ENCODE assay signal across 28 mouse cellular contexts in genomic region chr17:93532535-93532934, GRCm38 (mm10).
A peak's percentile ranks its signal among the peaks of the same experiment; 100 is the strongest.
DNase-seq lines count a peak whose midpoint lies in the region; ATAC-seq and TF ChIP-seq lines count a peak whose summit lies in the region.
"Had no signal": no experiment of that assay in that cellular context is flagged by ENCODE, and none has a peak within 500 bp of the region (broad histone marks: within the 10 kb centered on the region; RNA-seq: fewer than 3 reads in every experiment).

No protein-coding gene starts in this region.

- H3K36me3 ChIP-seq in kidney, postnatal 0 days (ENCODE audit: insufficient read depth, low read length), result no peaks in the 10 kb centered on the region
- no peaks in the 10 kb centered on the region for H3K36me3 ChIP-seq in midbrain, embryonic 11.5 days (ENCODE audit: control insufficient read depth, insufficient read depth, low read length)
- no peaks in the 10 kb centered on the region for H3K36me3 ChIP-seq in midbrain, embryonic 13.5 days
- H3K36me3 ChIP-seq in MEL (ENCODE audit: control insufficient read depth in 1 of 2, insufficient read depth in 2 of 2, low read length in 2 of 2), result peaks cover 0 to 10% of the 10 kb centered on the region in 2 experiments; a peak in 2 of 4 replicates
- H3K36me3 ChIP-seq: embryonic facial prominence, embryonic 15.5 days; forebrain, embryonic 15.5 days; heart, embryonic 12.5 days; stomach, embryonic 15.5 days had no signal

- TF ChIP-seq CTCF in kidney, postnatal 0 days (IDR thresholded peaks at IDR 0.05; ENCODE audit: low read depth), result peak; percentile 41
- TF ChIP-seq CTCF in MEL (IDR thresholded peaks at IDR 0.05 in 2 of 3, conservative IDR thresholded peaks at IDR 0.05 in 1 of 3; ENCODE audit: control insufficient read depth in 1 of 3, insufficient read depth in 1 of 3, low read depth in 2 of 3, low read length in 3 of 3, poor library complexity in 1 of 3, severe bottlenecking in 1 of 3), result peak in 1 of 3 experiments; percentile 20; a peak in 1 of 6 replicates
- no peak for TF ChIP-seq CTCF in brain, embryonic 14.5 days (IDR thresholded peaks at IDR 0.05; ENCODE audit: borderline replicate concordance, extremely low read depth, insufficient read depth, insufficient read length)

- no peak overlapping the region for H3K27ac ChIP-seq in kidney, postnatal 0 days
- no peak overlapping the region for H3K27ac ChIP-seq in midbrain, embryonic 11.5 days (ENCODE audit: low read depth, low read length)
- H3K27ac ChIP-seq in midbrain, embryonic 13.5 days, result no peak overlapping the region
- H3K27ac ChIP-seq in MEL (ENCODE audit: control insufficient read depth, low read depth, low read length), result no peak overlapping the region
- H3K27ac ChIP-seq: embryonic facial prominence, embryonic 15.5 days; forebrain, embryonic 15.5 days; liver, embryonic 14.5 days; stomach, embryonic 15.5 days had no signal

- no peaks in the 10 kb centered on the region for H3K4me1 ChIP-seq in kidney, postnatal 0 days (replicated peaks; ENCODE audit: insufficient read depth, low read length)
- H3K4me1 ChIP-seq in midbrain, embryonic 11.5 days (ENCODE audit: control insufficient read depth, insufficient read depth, low read length), result no peaks in the 10 kb centered on the region
- H3K4me1 ChIP-seq in midbrain, embryonic 13.5 days (replicated peaks), result no peaks in the 10 kb centered on the region
- peaks cover 0 to 14% of the 10 kb centered on the region in 2 experiments; a peak in 2 of 4 replicates for H3K4me1 ChIP-seq in MEL (ENCODE audit: control insufficient read depth in 1 of 2, insufficient read depth in 2 of 2, low read length in 2 of 2)
- H3K4me1 ChIP-seq: embryonic facial prominence, embryonic 15.5 days; forebrain, embryonic 15.5 days; heart, embryonic 12.5 days; stomach, embryonic 15.5 days had no signal

- H3K9me3 ChIP-seq in kidney, postnatal 0 days (replicated peaks; ENCODE audit: low read length), result no peaks in the 10 kb centered on the region
- no peaks in the 10 kb centered on the region for H3K9me3 ChIP-seq in midbrain, embryonic 11.5 days (ENCODE audit: control insufficient read depth, low read length)
- no peaks in the 10 kb centered on the region for H3K9me3 ChIP-seq in midbrain, embryonic 13.5 days
- H3K9me3 ChIP-seq in MEL (replicated peaks; ENCODE audit: insufficient read depth, low read length), result no peaks in the 10 kb centered on the region
- H3K9me3 ChIP-seq: embryonic facial prominence, embryonic 15.5 days; forebrain, embryonic 15.5 days; heart, embryonic 12.5 days; stomach, embryonic 15.5 days had no signal

- no peak overlapping the region for H3K4me3 ChIP-seq in kidney, postnatal 0 days (replicated peaks; ENCODE audit: low read depth, low read length)
- no peak overlapping the region for H3K4me3 ChIP-seq in midbrain, embryonic 11.5 days (ENCODE audit: low read depth, low read length)
- no peak overlapping the region for H3K4me3 ChIP-seq in midbrain, embryonic 13.5 days (replicated peaks)
- H3K4me3 ChIP-seq in MEL (ENCODE audit: control insufficient read depth in 1 of 2, insufficient read depth in 1 of 2, low read depth in 2 of 2, low read length in 2 of 2), result no peak overlapping the region
- H3K4me3 ChIP-seq: embryonic facial prominence, embryonic 15.5 days; forebrain, embryonic 15.5 days; heart, embryonic 12.5 days; stomach, embryonic 15.5 days had no signal

- no peak overlapping the region for H3K4me2 ChIP-seq in kidney, postnatal 0 days (ENCODE audit: low read length)
- H3K4me2 ChIP-seq in midbrain, embryonic 11.5 days, result no peak overlapping the region
- H3K4me2 ChIP-seq in midbrain, embryonic 13.5 days (replicated peaks), result no peak overlapping the region
- H3K4me2 ChIP-seq: embryonic facial prominence, embryonic 15.5 days; forebrain, embryonic 15.5 days; heart, embryonic 12.5 days; stomach, embryonic 15.5 days had no signal

- no peak for ATAC-seq in kidney, postnatal 0 days (replicated peaks; ENCODE audit: low FRiP score, low read depth)
- 0 out of 2 replicates have a peak, but pooled peaks have one; percentile 24 for ATAC-seq in midbrain, embryonic 11.5 days (ENCODE audit: low FRiP score)
- no peak for ATAC-seq in midbrain, embryonic 13.5 days
- ATAC-seq: activated CD4-positive, CD25-positive, alpha-beta regulatory T cell, adult 4 months; forebrain, embryonic 15.5 days; midbrain, embryonic 16.5 days had no signal

- no peak for TF ChIP-seq POLR2A in MEL (IDR thresholded peaks at IDR 0.05; ENCODE audit: control insufficient read depth in 1 of 2, insufficient read depth in 1 of 2, low read depth in 1 of 2, low read length in 2 of 2, poor library complexity in 1 of 2)
- no peak for TF ChIP-seq POLR2A in brain, embryonic 14.5 days (IDR thresholded peaks at IDR 0.05; ENCODE audit: borderline replicate concordance, extremely low read depth, insufficient read depth, insufficient read length, poor library complexity, severe bottlenecking)

- TF ChIP-seq RAD21 in MEL (IDR thresholded peaks at IDR 0.05; ENCODE audit: low read depth, low read length), result peak; percentile 28

- H3K79me2 ChIP-seq in MEL (ENCODE audit: control insufficient read depth, insufficient read depth, low read length, poor library complexity), result no peaks in the 10 kb centered on the region

- H3K27me3 ChIP-seq in kidney, postnatal 0 days (ENCODE audit: insufficient read depth, low read length), result no peaks in the 10 kb centered on the region
- no peaks in the 10 kb centered on the region for H3K27me3 ChIP-seq in midbrain, embryonic 11.5 days (ENCODE audit: control insufficient read depth, insufficient read depth, low read length)
- no peaks in the 10 kb centered on the region for H3K27me3 ChIP-seq in midbrain, embryonic 13.5 days
- H3K27me3 ChIP-seq in MEL (ENCODE audit: control insufficient read depth in 1 of 2, insufficient read depth in 2 of 2, low read length in 2 of 2), result no peaks in the 10 kb centered on the region
- H3K27me3 ChIP-seq: embryonic facial prominence, embryonic 15.5 days; forebrain, embryonic 15.5 days; heart, embryonic 12.5 days; stomach, embryonic 15.5 days had no signal

- TF ChIP-seq EP300 in MEL (IDR thresholded peaks at IDR 0.05; ENCODE audit: low read depth in 1 of 2, low read length in 2 of 2), result no peak

- no peak overlapping the region for H3K9ac ChIP-seq in kidney, postnatal 0 days (ENCODE audit: low read depth, low read length)
- H3K9ac ChIP-seq in midbrain, embryonic 11.5 days (ENCODE audit: low read length), result no peak overlapping the region
- no peak overlapping the region for H3K9ac ChIP-seq in midbrain, embryonic 13.5 days (replicated peaks)
- H3K9ac ChIP-seq in MEL (ENCODE audit: control insufficient read depth, low read depth, low read length, poor library complexity, severe bottlenecking), result no peak overlapping the region
- H3K9ac ChIP-seq: embryonic facial prominence, embryonic 15.5 days; forebrain, embryonic 15.5 days; heart, embryonic 12.5 days; liver, embryonic 14.5 days; stomach, embryonic 15.5 days had no signal

- no peak for DNase-seq in kidney, postnatal 0 days (ENCODE audit: low spot score)
- DNase-seq in kidney, postnatal 25 days, result no peak
- no peak for DNase-seq in midbrain, embryonic 11.5 days (ENCODE audit: low spot score, missing footprints)
- DNase-seq in MEL (ENCODE audit: low read depth, low spot score), result no peak
- peak; percentile 13 for DNase-seq in brain, embryonic 14.5 days (ENCODE audit: low read depth)
- no peak for DNase-seq in spleen, postnatal 36 days (ENCODE audit: low spot score in 2 of 2)
- no peak for DNase-seq in layer of hippocampus, postnatal 14 days (ENCODE audit: low spot score in 2 of 2)
- DNase-seq: adrenal gland, postnatal 10 days; cerebellum, adult 8-10 months; cerebellum, postnatal 36 days; gastrocnemius, postnatal 14 days; heart, adult 11 months; heart, postnatal 10 days; kidney, adult 2 months; kidney, postnatal 10 days; lung, postnatal 14 days; right cerebral cortex, adult 18-20 months; right cerebral cortex, postnatal 4 days; thymus, adult 18-20 months; thymus, postnatal 36 days had no signal

TF ChIP-seq in MEL, 35 proteins besides CTCF, POLR2A, EP300 and RAD21:
- peak; percentile 11; the same call in 1 of the 2 replicates for TF ChIP-seq ZC3H11A (IDR thresholded peaks at IDR 0.05; ENCODE audit: low read depth, low read length)
- peak; percentile 19; the same call in 1 of the 2 replicates for TF ChIP-seq SMC3 (IDR thresholded peaks at IDR 0.05; ENCODE audit: low read depth, low read length)
- no peak for TF ChIP-seq ZMIZ1 (IDR thresholded peaks at IDR 0.05; ENCODE audit: low read depth, low read length)
